Mouse (Mus musculus) myocyte (in vitro differentiated cells): ENCODE measurements around the gene Deaf1.

Experiments
- CEBPB ChIP-seq: IDR thresholded peaks from 2 replicates; pipeline ENCODE4 v1.6.1; 2011; ENCODE audit warnings: mild to moderate bottlenecking, moderate library complexity; ENCODE audit not compliant: poor library complexity, insufficient read depth, severe bottlenecking
- E2F4 ChIP-seq: IDR thresholded peaks from one replicate; pipeline ENCODE4 v1.6.1; 2011; ENCODE audit warnings: mild to moderate bottlenecking, control low read depth, moderate library complexity; ENCODE audit not compliant: insufficient read depth
- MAX ChIP-seq: IDR thresholded peaks from one replicate; pipeline ENCODE4 v1.6.1; 2011; ENCODE audit warnings: low read depth, mild to moderate bottlenecking, control low read depth
- MYOD1 ChIP-seq, 3 experiments: IDR thresholded peaks; one replicate each; pipeline ENCODE4 v1.6.1; 2011; ENCODE audit warnings: control low read depth in 2 of 3, low read depth in 2 of 3, mild to moderate bottlenecking in 2 of 3, moderate library complexity in 1 of 3; ENCODE audit not compliant: insufficient read length in 2 of 3, control insufficient read depth in 1 of 3
- MYOG ChIP-seq, 3 experiments: IDR thresholded peaks; one replicate each; pipeline ENCODE4 v1.6.1; 2011; ENCODE audit warnings: control low read depth in 2 of 3, low read depth in 2 of 3, mild to moderate bottlenecking in 2 of 3; ENCODE audit not compliant: insufficient read length in 2 of 3, control insufficient read depth in 1 of 3, insufficient read depth in 1 of 3
- POLR2A ChIP-seq: IDR thresholded peaks from one replicate; pipeline ENCODE4 v1.6.1; 2011; ENCODE audit warnings: low read depth, mild to moderate bottlenecking, control low read depth, moderate library complexity; ENCODE audit not compliant: insufficient read length
- POLR2AphosphoS2 ChIP-seq: IDR thresholded peaks from one replicate; pipeline ENCODE4 v1.6.1; 2011; ENCODE audit warnings: low read depth, control low read depth; ENCODE audit not compliant: insufficient read length
- REST ChIP-seq: IDR thresholded peaks from one replicate; pipeline ENCODE4 v1.6.1; 2011; ENCODE audit warnings: mild to moderate bottlenecking, control low read depth, moderate library complexity; ENCODE audit not compliant: insufficient read depth, insufficient read length
- SRF ChIP-seq: IDR thresholded peaks from one replicate; pipeline ENCODE4 v1.6.1; 2011; ENCODE audit warnings: low read depth; ENCODE audit not compliant: control insufficient read depth, insufficient read length
- TCF3 ChIP-seq: IDR thresholded peaks from one replicate; pipeline ENCODE4 v1.6.1; 2011; ENCODE audit warnings: low read depth, control low read depth; ENCODE audit not compliant: insufficient read length
- USF1 ChIP-seq: IDR thresholded peaks from one replicate; pipeline ENCODE4 v1.6.1; 2011; ENCODE audit warnings: low read depth, mild to moderate bottlenecking, control low read depth, moderate library complexity

GRCm38 (mm10) chr7:141294479-141294878 lies 33.0 kb downstream of the Deaf1 start:
- TF ChIP-seq MYOG (IDR thresholded peaks at IDR 0.05; ENCODE audit: control insufficient read depth in 1 of 3, insufficient read depth in 1 of 3, insufficient read length in 2 of 3, low read depth in 2 of 3) (no peak), TCF3 (no peak), MAX (no peak), E2F4 (no peak), SRF (no peak), REST (no peak), POLR2AphosphoS2 (no peak), POLR2A (no peak), USF1 (no peak), CEBPB (no peak), MYOD1 (IDR thresholded peaks at IDR 0.05; ENCODE audit: control insufficient read depth in 1 of 3, insufficient read length in 2 of 3, low read depth in 2 of 3) (no peak)
